Mouse (Mus musculus) olfactory bulb, adult 2 months (tissue): ENCODE data around the gene Camsap3. TPM values are rescaled to one million over a fixed set of nuclear protein-coding genes. Genes with fewer than 3 reads are reported as not detected.
"Not testable (repeated sequence)": the region's sequence is repeated elsewhere in the genome, so short reads cannot be mapped to it uniquely, and the experiment has no call there.

Experiments used
- H3K27ac ChIP-seq: fragments of 200-500 bp; 2 replicates; pipeline ENCODE4 v1.5.1; 2012; ENCODE audit warnings: low read depth, low read length; ENCODE audit not compliant: insufficient read depth
- H3K4me1 ChIP-seq: fragments of 200-500 bp; 2 replicates; pipeline ENCODE4 v1.6.1; 2012; ENCODE audit warnings: low read length; ENCODE audit not compliant: control insufficient read depth, insufficient read depth
- H3K4me3 ChIP-seq: fragments of 200-500 bp; 2 replicates; pipeline ENCODE4 v1.5.1; 2012; ENCODE audit warnings: mild to moderate bottlenecking, low read depth, low read length, moderate library complexity; ENCODE audit not compliant: insufficient read depth
- CTCF ChIP-seq: fragments of 200-500 bp; IDR thresholded peaks from 2 replicates; pipeline ENCODE4 v1.5.1; 2012; ENCODE audit warnings: low read depth, mild to moderate bottlenecking, low read length, moderate library complexity; ENCODE audit not compliant: insufficient read depth
- POLR2A ChIP-seq: fragments of 200-500 bp; IDR thresholded peaks from 2 replicates; pipeline ENCODE4 v1.6.1; 2012; ENCODE audit warnings: mild to moderate bottlenecking, low read depth, low read length, moderate library complexity; ENCODE audit not compliant: insufficient read depth
- WGBS: fragments of 180-500 bp; shearing (Covaris S2); methylation state at CpG from one replicate; pipeline ENCODE4 v1.1.7; 2018; 5-methylcytosine and 5-hydroxymethylcytosine counted together
- polyA plus RNA-seq: library from polyadenylated mRNA; stranded (reverse); fragments of >200 nt; gene quantifications from 2 replicates; pipeline ENCODE4 v1.2.4, GENCODE M21; 2012; ENCODE audit warnings: low replicate concordance; ENCODE audit not compliant: missing spikeins, insufficient read depth, insufficient read length

Gene Camsap3
- polyA plus RNA-seq, 1 experiment: not detected

DNA sequence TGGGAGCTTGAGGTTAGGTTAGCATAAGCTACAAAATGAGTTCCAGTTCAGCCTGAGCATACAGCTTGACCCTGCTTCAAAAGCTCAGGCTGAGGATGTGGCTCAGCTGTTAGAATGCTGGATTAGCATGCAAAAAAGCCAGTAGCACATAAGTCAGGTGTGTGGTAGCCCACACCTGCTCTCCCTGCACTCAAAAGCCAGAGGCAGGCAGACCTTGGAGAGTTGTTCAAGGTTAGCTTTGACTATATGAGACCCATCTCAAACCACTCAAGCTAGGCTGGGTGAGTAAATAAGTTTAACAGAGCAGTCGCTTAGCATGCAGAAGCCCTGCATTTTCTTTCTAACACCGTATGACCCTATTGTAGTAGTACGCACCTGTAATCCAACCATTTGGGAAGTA, 12.5 kb upstream of the Camsap3 start:
- Histone ChIP-seq H3K4me1 (no peaks in the 10 kb centered on the region), H3K27ac (no peak overlapping the region), H3K4me3 (no peak overlapping the region)
- WGBS: 95% methylated on average over 3 of the region's 3 CpGs
- TF ChIP-seq POLR2A (no peak), CTCF (no peak)

DNA sequence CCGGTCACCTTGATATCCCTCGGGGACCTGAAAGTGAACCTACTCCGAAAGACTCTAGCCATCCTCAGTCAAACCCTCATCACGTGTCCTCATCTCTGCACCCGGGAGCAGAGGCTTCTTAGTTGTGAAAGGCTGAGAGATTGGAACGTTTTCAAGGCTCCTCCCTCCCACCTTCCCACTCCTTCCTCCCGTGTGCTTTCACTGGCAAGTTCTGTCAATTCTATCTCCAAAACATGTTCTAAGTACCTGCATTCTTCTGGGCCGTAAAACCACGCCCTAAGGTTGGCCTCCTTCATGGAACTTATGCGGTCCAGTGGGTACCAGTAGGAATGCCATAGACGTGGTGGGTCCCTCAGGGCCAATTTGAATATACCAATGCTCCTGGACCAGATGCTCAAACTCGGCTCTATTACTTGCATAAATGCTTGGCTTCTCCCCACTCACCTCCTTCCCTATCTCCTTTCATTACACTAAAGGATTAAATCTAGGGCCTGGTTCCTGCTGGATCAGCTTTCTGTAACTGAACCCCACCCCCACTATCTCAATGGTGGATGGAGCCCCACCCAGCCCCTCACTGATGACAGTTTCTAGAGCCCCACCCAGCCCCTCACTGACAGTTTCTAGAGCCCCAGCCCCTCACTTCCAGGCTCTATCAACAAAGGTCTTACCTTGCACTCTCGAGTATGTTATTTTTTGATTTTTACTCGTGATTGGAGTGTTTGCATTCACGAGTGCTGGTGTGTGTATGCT, 10.7 kb upstream of the Camsap3 start:
- TF ChIP-seq CTCF (no peak), POLR2A (no peak)
- Histone ChIP-seq H3K27ac (no peak overlapping the region), H3K4me3 (no peak overlapping the region), H3K4me1 (no peaks in the 10 kb centered on the region)
- WGBS: 77% methylated on average over 15 of the region's 15 CpGs

GRCm38 (mm10) chr8:3579390-3580364, 7.4 kb upstream of the Camsap3 start:
- WGBS: 78% methylated on average over 9 of the region's 9 CpGs
- Histone ChIP-seq H3K27ac (no peak overlapping the region), H3K4me1 (no peaks in the 10 kb centered on the region), H3K4me3 (no peak overlapping the region)
- TF ChIP-seq POLR2A (no peak), CTCF (no peak)

GRCm38 (mm10) chr8:3581961-3582360, 5.1 kb upstream of the Camsap3 start:
- not testable (repeated sequence) for H3K4me1 ChIP-seq, H3K4me3 ChIP-seq, H3K27ac ChIP-seq
- WGBS: 88% methylated on average over 3 of the region's 3 CpGs

DNA sequence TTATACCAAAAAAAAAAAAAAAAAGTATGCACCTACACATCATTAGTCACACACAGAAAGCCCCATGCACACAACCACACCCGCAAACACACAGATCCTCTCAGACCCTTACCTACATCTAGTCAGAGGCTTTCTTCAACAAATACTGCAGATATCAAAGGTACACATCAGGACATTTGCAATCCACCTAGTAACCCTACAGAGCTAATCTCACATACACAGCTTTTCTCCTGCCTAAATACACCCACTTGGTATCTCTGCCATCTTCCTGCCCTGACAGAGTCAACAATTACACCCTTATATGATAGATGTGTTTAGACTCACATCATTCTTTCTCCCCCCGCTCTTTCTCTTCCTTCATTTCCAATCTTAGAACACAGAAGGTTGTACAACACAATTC, 641 bp upstream of the Camsap3 start:
- TF ChIP-seq POLR2A (no peak), CTCF (no peak)
- no peak overlapping the region for H3K4me3 ChIP-seq
- H3K27ac ChIP-seq: no peak overlapping the region
- no peaks in the 10 kb centered on the region for H3K4me1 ChIP-seq
- WGBS: 91% methylated on average over 2 of the region's 2 CpGs

- TF ChIP-seq CTCF: no peak
- TF ChIP-seq POLR2A: peak; percentile 66
- H3K27ac ChIP-seq: peak overlapping the region; percentile 7; the same call in 1 of the 2 replicates
- WGBS: 1% methylated on average over 77 of the region's 77 CpGs
- no peaks in the 10 kb centered on the region for H3K4me1 ChIP-seq
- H3K4me3 ChIP-seq: peak overlapping the region; percentile 75
These were observed 531 bp downstream of the Camsap3 start for GRCm38 (mm10) chr8:3587391-3588257.

DNA sequence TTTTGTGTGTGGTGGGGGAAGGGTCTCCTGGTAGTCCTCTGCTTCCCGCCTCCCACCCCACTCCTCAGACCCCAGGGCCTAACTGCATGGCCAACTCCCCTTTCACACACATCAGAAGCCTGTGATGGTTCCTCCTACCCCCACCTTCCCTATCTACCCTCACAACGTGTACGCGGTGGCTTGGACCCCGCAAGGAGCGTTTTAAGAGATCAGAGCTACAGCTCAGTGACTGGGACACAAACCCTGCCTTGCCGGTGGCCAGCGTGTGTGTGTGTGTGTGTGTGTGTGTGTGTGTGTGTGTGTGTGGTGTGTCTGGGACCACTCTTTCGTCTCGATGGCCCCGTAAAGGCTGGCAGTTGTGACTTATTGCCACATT, 1.2 kb downstream of the Camsap3 start:
- peak overlapping the region; percentile 75 for H3K4me3 ChIP-seq
- no peaks in the 10 kb centered on the region for H3K4me1 ChIP-seq
- 2% methylated on average over 11 of the region's 11 CpGs for WGBS
- no peak overlapping the region for H3K27ac ChIP-seq
- TF ChIP-seq POLR2A (no peak), CTCF (no peak)

DNA sequence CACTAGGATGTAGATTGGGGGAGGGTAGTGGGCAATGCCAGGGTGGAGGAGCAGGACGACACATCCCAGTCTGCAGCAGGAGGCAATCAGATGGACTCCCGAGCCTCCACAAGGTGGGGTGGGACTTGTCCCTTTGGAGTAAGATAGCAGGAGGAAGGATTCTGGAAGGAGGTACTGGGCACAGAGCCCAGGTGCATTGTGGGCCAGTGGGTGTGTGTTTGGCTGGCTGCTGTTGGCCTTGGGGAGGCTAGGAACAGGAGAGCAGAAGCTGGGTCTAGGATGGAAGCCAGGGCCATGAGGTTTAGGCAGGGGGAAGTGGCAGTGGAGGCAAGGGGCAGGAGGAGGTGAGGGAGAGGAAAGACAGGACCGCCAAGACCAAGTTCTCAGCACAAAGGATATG, 6.4 kb downstream of the Camsap3 start:
- peaks cover 5% of the 10 kb centered on the region; the same call in 1 of the 2 replicates for H3K4me1 ChIP-seq
- WGBS: 57% methylated on average over 3 of the region's 3 CpGs

More for the DNA sequence above, 6.4 kb downstream of the Camsap3 start:
- Histone ChIP-seq H3K27ac (no peak overlapping the region), H3K4me3 (no peak overlapping the region)
- TF ChIP-seq CTCF (no peak), POLR2A (no peak)
